27 mouse cellular contexts compared by ENCODE assay signal in genomic region chr7:136559536-136559935, GRCm38 (mm10).
"Had no signal": no experiment of that assay in that cellular context is flagged by ENCODE, and none has a peak within 500 bp of the region (broad histone marks: within the 10 kb centered on the region; RNA-seq: fewer than 3 reads in every experiment).

No protein-coding gene starts in this region.

- H3K4me3 ChIP-seq: gastrocnemius, adult 2 months; heart, embryonic 13.5 days; heart, embryonic 15.5 days; hindbrain, embryonic 10.5 days; hindbrain, embryonic 12.5 days; intestine, embryonic 15.5 days; layer of hippocampus, adult 2 months; left cerebral cortex, adult 2 months; limb, embryonic 10.5 days; limb, embryonic 12.5 days; liver, embryonic 13.5 days had no signal

- H3K27ac ChIP-seq: gastrocnemius, adult 2 months; heart, embryonic 13.5 days; heart, embryonic 15.5 days; hindbrain, embryonic 10.5 days; hindbrain, embryonic 12.5 days; hindbrain, embryonic 14.5 days; intestine, embryonic 15.5 days; layer of hippocampus, adult 2 months; left cerebral cortex, adult 2 months; limb, embryonic 10.5 days; limb, embryonic 12.5 days; liver, embryonic 13.5 days had no signal

- H3K4me1 ChIP-seq: heart, embryonic 13.5 days; heart, embryonic 15.5 days; hindbrain, embryonic 10.5 days; intestine, embryonic 15.5 days; limb, embryonic 10.5 days; limb, embryonic 12.5 days; liver, embryonic 13.5 days had no signal

- H3K27me3 ChIP-seq: heart, embryonic 15.5 days; hindbrain, embryonic 12.5 days; intestine, embryonic 15.5 days; liver, embryonic 13.5 days had no signal

- H3K9me3 ChIP-seq: heart, embryonic 15.5 days; hindbrain, embryonic 10.5 days; hindbrain, embryonic 12.5 days; intestine, embryonic 15.5 days; limb, embryonic 10.5 days; limb, embryonic 12.5 days had no signal

- H3K36me3 ChIP-seq: heart, embryonic 13.5 days; heart, embryonic 15.5 days; hindbrain, embryonic 10.5 days; hindbrain, embryonic 12.5 days; intestine, embryonic 15.5 days; limb, embryonic 10.5 days; limb, embryonic 12.5 days; liver, embryonic 13.5 days had no signal

- ATAC-seq: hindbrain, embryonic 16.5 days; inflammation-experienced regulatory T-cells, adult 6 months; intestine, embryonic 15.5 days; intestine, postnatal 0 days had no signal

- H3K4me2 ChIP-seq: heart, embryonic 11.5 days; heart, embryonic 13.5 days; heart, embryonic 15.5 days; hindbrain, embryonic 12.5 days; hindbrain, embryonic 14.5 days; intestine, embryonic 15.5 days; limb, embryonic 12.5 days; liver, embryonic 11.5 days; liver, embryonic 13.5 days had no signal

- DNase-seq: gastrocnemius, adult 2 months; gastrocnemius, postnatal 10 days; gastrocnemius, postnatal 25 days; heart, adult 18-20 months; heart, postnatal 4 days; kidney, adult 18-20 months; kidney, adult 8-10 months; kidney, postnatal 10 days; kidney, postnatal 25 days; kidney, postnatal 4 days; liver; liver, embryonic 13.5 days had no signal

- H3K9ac ChIP-seq: heart, embryonic 13.5 days; heart, embryonic 15.5 days; hindbrain, embryonic 12.5 days; hindbrain, embryonic 14.5 days; intestine, embryonic 15.5 days; limb, embryonic 12.5 days; liver, embryonic 13.5 days had no signal
